Mouse (Mus musculus): ENCODE results near the gene Adcy9. TPM values are rescaled to one million over a fixed set of nuclear protein-coding genes. Genes with fewer than 3 reads are reported as not detected.
"Not testable (repeated sequence)": the region's sequence is repeated elsewhere in the genome, so short reads cannot be mapped to it uniquely, and the experiment has no call there.

Gene Adcy9
- total RNA-seq, 2 experiments from 2014 or later: 25.5 to 25.7 TPM

DNA sequence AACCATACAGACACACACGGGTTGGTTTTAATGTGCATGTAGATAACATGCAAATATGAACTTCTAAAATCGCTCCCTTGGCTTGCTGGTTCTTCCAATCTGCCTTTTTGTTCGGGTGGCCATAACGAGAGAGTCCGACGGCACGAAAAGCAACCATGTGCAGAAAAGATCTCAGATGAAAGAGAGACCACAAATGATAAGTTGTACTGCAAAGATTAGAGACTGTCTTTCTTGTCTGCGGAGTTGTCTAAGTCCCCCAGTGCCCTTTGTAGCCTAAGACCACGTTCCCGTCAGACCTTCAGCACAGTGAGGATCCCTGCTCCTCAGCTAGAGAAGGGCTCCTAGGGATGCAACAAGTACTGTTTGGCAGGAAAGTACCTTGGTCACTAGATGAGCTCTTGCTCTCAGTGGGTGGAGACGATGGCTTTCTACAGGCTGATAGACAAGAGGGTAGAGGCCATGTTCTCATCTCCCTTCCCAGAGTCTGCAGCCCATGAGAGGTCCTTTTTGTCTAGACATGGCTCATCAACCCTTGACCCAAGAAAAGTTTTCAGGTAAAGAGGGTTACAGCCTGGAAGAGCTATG is 136.9 kb downstream of the Adcy9 start:
- intact Hi-C loops (cut with DNase I): loop anchor here (10.0 kb wide), 1 partner anchor 439 kb away; the partner anchor contains the start of gene Zfp174
- DNase-seq: no peak

DNA sequence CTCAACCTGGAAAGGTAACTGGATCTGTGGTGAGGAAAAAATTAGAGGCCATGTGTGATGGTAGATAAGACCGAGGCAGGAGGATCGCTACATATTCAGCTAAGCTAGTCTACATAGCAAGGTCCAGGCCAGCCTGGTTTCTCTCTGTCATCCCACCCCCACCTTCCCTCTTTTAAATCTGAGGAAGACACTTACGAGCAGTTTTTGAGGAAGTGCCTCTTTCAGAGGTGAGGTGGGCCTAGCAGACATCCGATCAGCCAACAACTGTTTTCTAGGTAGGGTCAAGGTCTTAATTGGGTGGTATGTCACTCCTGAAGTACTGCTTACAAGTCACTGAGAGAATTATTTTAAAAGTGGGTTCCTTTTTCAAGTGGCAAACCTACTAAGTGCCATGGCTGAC is 138.8 kb downstream of the Adcy9 start:
- intact Hi-C loops (cut with DNase I): loop anchor here (10.0 kb wide), 1 partner anchor 437 kb away; the partner anchor contains the start of gene Zfp174
- no peak for DNase-seq

DNA sequence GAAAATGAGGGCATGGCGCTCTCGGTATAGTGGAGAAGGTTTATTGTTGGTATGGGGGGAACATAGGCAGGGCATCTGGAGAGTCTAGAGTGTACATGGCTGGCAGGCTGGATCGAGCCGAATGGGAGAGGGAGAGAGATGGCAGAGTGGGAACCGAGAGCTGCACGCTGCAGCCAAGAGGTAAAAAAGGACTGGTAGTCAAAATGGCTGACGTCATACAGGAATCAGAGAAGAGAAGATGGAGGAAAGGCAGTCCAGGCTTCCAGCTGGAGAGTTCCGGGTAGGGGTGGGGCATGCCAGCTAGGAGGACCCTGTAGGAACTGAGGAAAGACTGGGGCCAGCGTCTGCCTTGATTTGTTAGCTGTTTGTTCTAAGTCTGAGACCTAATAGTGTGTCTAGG is 139.3 kb downstream of the Adcy9 start:
- intact Hi-C loops (cut with DNase I): loop anchor here (10.0 kb wide), 1 partner anchor 436 kb away; the partner anchor contains the start of gene Zfp174
- no peak for DNase-seq

DNA sequence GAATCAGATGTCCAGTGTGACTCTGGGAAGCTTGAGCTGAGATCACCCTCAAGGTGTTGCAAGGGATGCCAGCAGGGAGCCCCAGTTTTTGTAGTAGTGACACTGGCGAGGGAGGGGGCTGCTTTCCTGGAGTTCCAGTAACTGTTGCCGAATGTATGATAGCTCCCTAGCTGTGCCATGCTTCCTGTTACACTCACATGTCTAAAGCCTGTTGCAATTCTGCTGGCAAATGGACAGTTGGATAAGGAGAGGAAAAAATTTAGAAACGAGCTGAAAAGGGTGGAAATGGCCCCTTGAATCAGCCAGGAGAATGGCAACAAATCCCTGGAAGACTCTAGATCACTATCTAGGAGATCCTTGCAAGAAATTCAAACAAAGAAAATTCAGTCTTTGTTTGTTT is 140.7 kb downstream of the Adcy9 start:
- no peak for DNase-seq
- intact Hi-C loops (cut with DNase I): no loop called here

DNA sequence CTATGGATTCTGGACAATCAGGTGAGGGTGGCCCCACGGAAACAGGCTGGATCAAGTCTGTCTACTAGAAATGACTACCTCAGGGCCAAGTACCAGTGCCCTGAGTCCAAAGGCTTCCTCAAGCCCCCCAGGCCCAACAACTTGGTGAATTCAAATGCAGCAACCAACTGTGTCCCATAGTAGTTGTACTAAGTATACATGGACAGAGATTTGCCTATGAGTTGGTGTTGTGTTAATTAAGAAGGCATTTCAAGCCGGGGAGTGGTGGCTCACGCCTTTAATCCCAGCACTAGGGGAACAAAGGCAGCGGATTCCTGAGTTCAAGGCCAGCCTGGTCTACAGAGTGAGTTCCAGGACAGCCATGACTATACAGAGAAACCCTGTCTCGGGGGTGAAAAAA is 143.7 kb downstream of the Adcy9 start:
- intact Hi-C loops (cut with DNase I): no loop called here
- no peak for DNase-seq

DNA sequence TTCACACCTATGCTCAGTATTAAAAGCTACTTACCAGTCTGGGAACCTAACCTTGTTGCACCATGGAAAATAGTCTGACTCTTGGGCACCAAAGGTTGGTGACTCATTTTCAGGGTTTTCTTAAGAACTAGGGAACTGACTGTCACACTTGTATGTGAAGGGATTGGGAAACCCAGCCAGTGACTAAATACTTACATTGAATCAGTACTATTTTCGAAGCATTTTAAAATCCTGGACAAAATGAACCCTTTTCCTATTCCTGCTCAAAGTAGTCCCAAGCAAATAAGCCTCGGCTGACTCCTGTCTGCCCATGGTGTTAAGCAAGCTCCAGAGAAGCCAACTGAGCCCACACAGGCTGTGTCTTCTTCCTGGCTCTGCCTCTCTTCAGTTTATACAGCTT is 144.1 kb downstream of the Adcy9 start:
- intact Hi-C loops (cut with DNase I): no loop called here
- DNase-seq: no peak

GRCm38 (mm10) chr16:4273702-4274476 is 146.4 kb downstream of the Adcy9 start:
- intact Hi-C loops (cut with DNase I): loop anchor here (2.0 kb wide), 1 partner anchor 15 kb away; no protein-coding TSS in a partner anchor
- DNase-seq: peak; percentile 71 to 77

DNA sequence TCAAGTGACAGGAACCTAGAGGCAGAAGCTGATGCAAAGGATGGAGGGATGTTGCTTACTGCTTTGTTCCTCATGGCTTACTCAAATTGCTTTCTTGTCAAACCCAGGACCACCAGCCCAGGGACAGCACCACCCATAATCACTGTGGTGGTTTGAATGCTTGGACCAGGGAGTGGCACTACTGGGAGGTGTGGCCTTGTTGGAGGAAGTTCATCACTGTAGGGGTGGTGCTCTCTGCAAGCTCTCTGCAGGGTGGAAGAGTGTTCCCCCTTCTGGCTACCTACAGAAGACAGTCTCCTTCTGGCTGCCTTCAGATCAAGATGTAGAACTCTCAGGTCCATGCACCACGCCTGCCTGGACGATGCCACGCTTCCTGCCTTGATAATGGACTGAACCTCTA is 148.0 kb downstream of the Adcy9 start:
- intact Hi-C loops (cut with DNase I): no loop called here
- no peak for DNase-seq

- no peak for DNase-seq
- intact Hi-C loops (cut with DNase I): no loop called here
These were observed 149.4 kb downstream of the Adcy9 start for GRCm38 (mm10) chr16:4270911-4271310.

DNA sequence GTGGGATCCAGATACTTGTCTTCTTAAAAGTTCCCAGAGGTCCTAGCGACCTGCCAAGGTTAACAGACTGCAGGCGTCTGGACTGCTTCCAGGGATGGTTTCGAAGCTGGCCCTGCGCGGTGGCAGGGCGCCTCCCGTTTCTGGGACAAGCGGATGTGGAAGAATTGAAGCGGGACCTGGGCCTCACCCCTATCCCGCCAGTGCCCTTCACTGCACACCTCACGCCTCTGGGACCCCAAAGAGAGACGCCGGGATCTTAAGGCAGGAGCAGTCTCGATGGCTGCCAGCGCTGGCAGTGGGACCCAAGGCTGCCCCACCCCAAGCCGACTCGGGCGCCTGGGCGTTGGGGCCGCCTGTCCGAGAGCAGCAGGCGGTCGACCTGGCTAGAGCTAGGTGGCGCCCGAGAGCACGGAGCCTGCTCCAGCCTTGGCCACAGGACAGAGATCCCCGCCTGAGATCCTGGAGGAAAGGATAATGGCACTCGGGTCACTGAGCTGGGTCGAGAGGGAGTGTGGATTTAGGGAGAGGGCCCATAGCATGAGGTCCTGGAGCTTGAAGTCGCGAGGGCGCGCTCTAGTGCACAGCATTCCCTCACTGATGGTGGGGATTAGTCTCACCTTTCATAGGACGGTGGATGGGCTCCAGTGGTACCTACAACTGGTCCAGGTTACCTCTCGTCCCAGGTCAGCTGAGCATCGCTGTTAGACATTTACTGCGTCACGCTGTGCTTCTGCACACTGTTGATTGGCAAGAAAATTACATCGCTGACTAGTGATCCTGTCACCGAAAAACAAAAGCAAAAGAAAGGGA is 152.2 kb downstream of the Adcy9 start:
- intact Hi-C loops (cut with DNase I): loop anchor here (2.0 to 5.0 kb wide), 3 partner anchors 17 to 201 kb away; no protein-coding TSS in a partner anchor
- peak; percentile 90 for DNase-seq

DNA sequence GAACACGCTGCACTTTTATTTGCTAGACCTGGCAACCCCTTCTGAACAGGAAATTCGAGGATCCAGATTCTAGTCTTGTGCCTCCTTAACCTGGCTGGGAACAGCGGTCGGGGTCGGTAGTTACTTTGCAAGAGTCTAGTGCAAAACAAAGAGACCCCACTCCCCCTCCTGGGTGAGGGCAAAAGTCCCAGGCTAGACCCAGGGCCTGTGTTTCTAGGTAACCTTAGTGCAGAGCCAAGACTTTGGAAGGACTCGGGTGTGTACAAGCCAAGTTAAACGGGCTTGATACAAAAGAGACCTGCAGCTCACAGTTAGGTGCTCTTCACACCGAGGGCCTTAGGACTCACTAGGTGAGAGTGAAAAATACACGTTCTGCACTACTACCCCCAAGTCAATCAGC is 152.8 kb downstream of the Adcy9 start:
- no peak for DNase-seq
- intact Hi-C loops (cut with DNase I): loop anchor here (5.0 kb wide), 2 partner anchors 50 to 200 kb away; no protein-coding TSS in a partner anchor

DNA sequence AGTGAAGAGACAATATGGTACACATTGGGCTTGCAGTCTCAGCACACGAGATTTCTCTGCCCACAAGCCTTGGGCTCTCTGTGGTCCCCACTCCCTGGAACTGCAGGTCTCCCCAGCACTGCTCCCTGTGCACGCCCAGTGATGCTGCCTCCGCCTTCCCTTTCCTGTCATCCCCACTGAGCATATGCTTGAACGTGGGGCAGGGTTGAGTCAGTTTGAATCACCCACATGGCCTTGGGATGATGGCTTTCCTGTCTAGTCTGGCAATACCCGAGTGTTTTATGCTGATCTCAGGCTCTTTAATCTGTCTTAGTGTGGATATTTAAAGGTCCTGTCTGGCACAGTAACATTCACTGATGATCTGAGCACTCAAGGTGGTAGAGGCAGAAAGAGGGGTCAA is 154.9 kb downstream of the Adcy9 start:
- intact Hi-C loops (cut with DNase I): loop anchor here (5.0 kb wide), 2 partner anchors 48 to 198 kb away; no protein-coding TSS in a partner anchor
- no peak for DNase-seq

- intact Hi-C loops (cut with DNase I): no loop called here
These were observed 156.8 kb downstream of the Adcy9 start for GRCm38 (mm10) chr16:4263486-4263885.

GRCm38 (mm10) chr16:4257546-4257945 is 162.8 kb downstream of the Adcy9 start:
- intact Hi-C loops (cut with DNase I): no loop called here
- no peak for DNase-seq

More at GRCm38 (mm10) chr16:4263486-4263885, 156.8 kb downstream of the Adcy9 start:
- no peak for DNase-seq

- intact Hi-C loops (cut with DNase I): no loop called here
- no peak for DNase-seq
These were observed 171.5 kb downstream of the Adcy9 start for GRCm38 (mm10) chr16:4248791-4249190.

DNA sequence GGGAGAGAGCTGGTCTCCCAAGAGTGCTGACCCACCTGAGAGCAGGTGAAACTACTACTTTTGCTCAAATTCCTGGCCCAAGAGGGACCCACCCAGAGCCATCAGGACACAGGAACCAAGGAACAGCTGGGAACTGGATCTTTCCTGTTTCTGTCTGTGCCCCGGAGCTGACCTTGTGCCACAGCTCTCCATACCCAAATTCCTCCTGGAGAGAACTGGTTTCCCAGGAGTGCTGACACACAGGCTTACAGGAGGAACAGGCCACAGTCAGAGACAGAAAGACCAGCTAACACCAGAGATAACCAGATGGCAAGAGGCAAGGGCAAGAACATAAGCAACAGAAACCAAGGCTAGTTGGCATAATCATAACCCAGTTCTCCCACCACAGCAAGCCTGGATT is 175.1 kb downstream of the Adcy9 start:
- DNase-seq; intact Hi-C loops (cut with DNase I): not testable (repeated sequence)

Other genes starting within 250 kb of the Adcy9 start
- 10 to 100 TPM; 40.5 to 42.9 TPM for gene Crebbp, start 206.5 kb downstream of the Adcy9 start, total RNA-seq (2021)
- gene Srl, start 121.3 kb upstream of the Adcy9 start, total RNA-seq (2021): 1,000 to 10,000 TPM in 1 of 2 experiments, 100 to 1,000 TPM in 1; 873 to 1,040 TPM
- 1 to 10 TPM; 4.4 to 4.6 TPM for gene Tfap4, start 139.4 kb upstream of the Adcy9 start, total RNA-seq (2021)
- 10 to 100 TPM; 16.0 to 16.7 TPM for gene Glis2, start 174.2 kb upstream of the Adcy9 start, total RNA-seq (2021)
- gene Pam16, start 204.5 kb upstream of the Adcy9 start, total RNA-seq (2021): 100 to 1,000 TPM; 134 to 150 TPM
- gene Vasn, start 219.4 kb upstream of the Adcy9 start, total RNA-seq (2021): 10 to 100 TPM in 1 of 2 experiments, 1 to 10 TPM in 1; 9.2 to 11.0 TPM
- 100 to 1,000 TPM; 143 to 164 TPM for gene Dnaja3, start 219.5 kb upstream of the Adcy9 start, total RNA-seq (2021)